Mouse (Mus musculus) MEL (cell line): ENCODE results near the gene Pygo2. TPM values are rescaled to one million over a fixed set of nuclear protein-coding genes. Genes with fewer than 3 reads are reported as not detected.

Experiments
- DNase-seq: peaks from one replicate; pipeline ENCODE4 v3.0.0; 2011; ENCODE audit warnings: low read depth, low spot score
- H3K27ac ChIP-seq: 2 replicates; pipeline ENCODE4 v1.5.1; 2012; ENCODE audit warnings: low read depth, mild to moderate bottlenecking, control low read depth, low read length, moderate library complexity; ENCODE audit not compliant: control insufficient read depth
- H3K27me3 ChIP-seq, 2 experiments: fragments of 150-350 bp in 1 of 2; sonication (generic) in 1 of 2; 2 replicates each; pipeline ENCODE4 v1.6.1; 2012; ENCODE audit warnings: low read length in 2 of 2, mild to moderate bottlenecking in 2 of 2, improper control_type of control experiment in 1 of 2, moderate library complexity in 1 of 2; ENCODE audit not compliant: insufficient read depth in 2 of 2, control insufficient read depth in 1 of 2
- H3K36me3 ChIP-seq, 2 experiments: 2 replicates each; pipeline ENCODE4 v1.6.1; 2012 to 2014; ENCODE audit warnings: low read length in 2 of 2, improper control_type of control experiment in 1 of 2, inconsistent platforms in 1 of 2, mild to moderate bottlenecking in 1 of 2; ENCODE audit not compliant: insufficient read depth in 2 of 2, control insufficient read depth in 1 of 2
- H3K4me1 ChIP-seq, 2 experiments: fragments of 150-350 bp in 1 of 2; sonication (generic) in 1 of 2; 2 replicates each; pipeline ENCODE4 v1.6.1; 2012; ENCODE audit warnings: low read length in 2 of 2, improper control_type of control experiment in 1 of 2, mild to moderate bottlenecking in 1 of 2; ENCODE audit not compliant: insufficient read depth in 2 of 2, control insufficient read depth in 1 of 2
- H3K4me3 ChIP-seq, 2 experiments: fragments of 150-350 bp in 1 of 2; sonication (generic) in 1 of 2; 2 replicates each; pipeline ENCODE4 v1.5.1; 2012; ENCODE audit warnings: low read depth in 2 of 2, low read length in 2 of 2, mild to moderate bottlenecking in 2 of 2, moderate library complexity in 2 of 2, control low read depth in 1 of 2, improper control_type of control experiment in 1 of 2; ENCODE audit not compliant: control insufficient read depth in 1 of 2, insufficient read depth in 1 of 2
- H3K79me2 ChIP-seq: 2 replicates; pipeline ENCODE4 v1.6.1; 2012; ENCODE audit warnings: mild to moderate bottlenecking, low read length, moderate library complexity; ENCODE audit not compliant: control insufficient read depth, poor library complexity, insufficient read depth
- H3K9ac ChIP-seq: 2 replicates; pipeline ENCODE4 v1.6.1; 2012; ENCODE audit warnings: low read depth, mild to moderate bottlenecking, control low read depth, low read length, moderate library complexity; ENCODE audit not compliant: control insufficient read depth, poor library complexity, severe bottlenecking
- H3K9me3 ChIP-seq: fragments of 150-350 bp; sonication (generic); replicated peaks from 2 replicates; pipeline ENCODE4 v1.6.1; 2012; ENCODE audit warnings: mild to moderate bottlenecking, low read length, improper control_type of control experiment, moderate library complexity; ENCODE audit not compliant: insufficient read depth
- BHLHE40 ChIP-seq: IDR thresholded peaks from 2 replicates; pipeline ENCODE4 v1.6.1; 2012; ENCODE audit warnings: low read depth, mild to moderate bottlenecking, inconsistent platforms, low read length, improper control_type of control experiment, borderline replicate concordance
- CHD2 ChIP-seq: IDR thresholded peaks from 2 replicates; pipeline ENCODE4 v1.6.1; 2011; ENCODE audit warnings: low read length, improper control_type of control experiment
- CTCF ChIP-seq, 3 experiments: IDR thresholded peaks in 2 of 3; conservative IDR thresholded peaks in 1 of 3; 2 replicates each; pipeline ENCODE4 v1.5.1; 2011 to 2012; ENCODE audit warnings: low read length in 3 of 3, low read depth in 2 of 3, mild to moderate bottlenecking in 2 of 3, improper control_type of control experiment in 1 of 3, inconsistent platforms in 1 of 3, mixed read lengths in 1 of 3, moderate library complexity in 1 of 3; ENCODE audit not compliant: control insufficient read depth in 1 of 3, insufficient read depth in 1 of 3, poor library complexity in 1 of 3, severe bottlenecking in 1 of 3
- ELF1 ChIP-seq: IDR thresholded peaks from 2 replicates; pipeline ENCODE4 v1.6.1; 2014; ENCODE audit warnings: low read depth, mild to moderate bottlenecking, inconsistent platforms, low read length, improper control_type of control experiment, moderate library complexity
- ETS1 ChIP-seq: IDR thresholded peaks from 2 replicates; pipeline ENCODE4 v1.6.1; 2012; ENCODE audit warnings: low read depth, mild to moderate bottlenecking, inconsistent platforms, low read length, improper control_type of control experiment, moderate library complexity
- GABPA ChIP-seq: IDR thresholded peaks from 2 replicates; pipeline ENCODE4 v1.6.1; 2012; ENCODE audit warnings: low read depth, mild to moderate bottlenecking, inconsistent platforms, low read length, improper control_type of control experiment, moderate library complexity
- MAX ChIP-seq: IDR thresholded peaks from 2 replicates; pipeline ENCODE4 v1.6.1; 2011; ENCODE audit warnings: low read length, improper control_type of control experiment
- MAZ ChIP-seq: IDR thresholded peaks from 2 replicates; pipeline ENCODE4 v1.6.1; 2012; ENCODE audit warnings: low read depth, mild to moderate bottlenecking, inconsistent platforms, low read length, improper control_type of control experiment
- MEF2A ChIP-seq: IDR thresholded peaks from 2 replicates; pipeline ENCODE4 v1.6.1; 2014; ENCODE audit warnings: low read depth, mild to moderate bottlenecking, inconsistent platforms, low read length, improper control_type of control experiment; ENCODE audit not compliant: poor library complexity, insufficient replicate concordance, severe bottlenecking; ENCODE audit errors: extremely low read depth
- MYB ChIP-seq: IDR thresholded peaks from 2 replicates; pipeline ENCODE4 v1.6.1; 2011; ENCODE audit warnings: mild to moderate bottlenecking, low read depth, low read length, improper control_type of control experiment
- MYC ChIP-seq: IDR thresholded peaks from 2 replicates; pipeline ENCODE4 v1.6.1; 2011; ENCODE audit warnings: low read depth, mild to moderate bottlenecking, low read length, improper control_type of control experiment, moderate library complexity
- NELFE ChIP-seq: IDR thresholded peaks from 2 replicates; pipeline ENCODE4 v1.6.1; 2011; ENCODE audit warnings: low read depth, low read length, improper control_type of control experiment
- NRF1 ChIP-seq: IDR thresholded peaks from 2 replicates; pipeline ENCODE4 v1.6.1; 2014; ENCODE audit warnings: low read depth, mild to moderate bottlenecking, inconsistent platforms, low read length, improper control_type of control experiment, moderate library complexity; ENCODE audit not compliant: poor library complexity, insufficient read depth, severe bottlenecking
- POLR2AphosphoS2 ChIP-seq: IDR thresholded peaks from 2 replicates; pipeline ENCODE4 v1.6.1; 2011; ENCODE audit warnings: low read length, improper control_type of control experiment
- POLR2AphosphoS5 ChIP-seq: IDR thresholded peaks from 2 replicates; pipeline ENCODE4 v1.6.1; 2012; ENCODE audit warnings: low read depth, borderline replicate concordance, mild to moderate bottlenecking, inconsistent platforms, low read length, moderate library complexity, mixed read lengths
- RAD21 ChIP-seq: IDR thresholded peaks from 2 replicates; pipeline ENCODE4 v1.6.1; 2011; ENCODE audit warnings: mild to moderate bottlenecking, low read depth, low read length, improper control_type of control experiment
- RCOR1 ChIP-seq: IDR thresholded peaks from 2 replicates; pipeline ENCODE4 v1.6.1; 2012; ENCODE audit warnings: low read depth, mild to moderate bottlenecking, inconsistent platforms, low read length, improper control_type of control experiment
- SMC3 ChIP-seq: IDR thresholded peaks from 2 replicates; pipeline ENCODE4 v1.6.1; 2011; ENCODE audit warnings: low read depth, low read length, improper control_type of control experiment
- TAL1 ChIP-seq: IDR thresholded peaks from 2 replicates; pipeline ENCODE4 v1.6.1; 2012; ENCODE audit warnings: mild to moderate bottlenecking, inconsistent platforms, low read length, moderate library complexity, mixed read lengths
- TBP ChIP-seq: IDR thresholded peaks from 2 replicates; pipeline ENCODE4 v1.8.0; 2011; ENCODE audit warnings: low read depth, low read length, improper control_type of control experiment
- UBTF ChIP-seq: IDR thresholded peaks from 2 replicates; pipeline ENCODE4 v1.6.1; 2012; ENCODE audit warnings: low read depth, mild to moderate bottlenecking, inconsistent platforms, low read length, improper control_type of control experiment, moderate library complexity, borderline replicate concordance; ENCODE audit not compliant: insufficient read depth
- USF2 ChIP-seq, 2 experiments: IDR thresholded peaks; 2 replicates each; pipeline ENCODE4 v1.6.1; 2011 to 2012; ENCODE audit warnings: improper control_type of control experiment in 2 of 2, low read length in 2 of 2, borderline replicate concordance in 1 of 2, inconsistent platforms in 1 of 2, low read depth in 1 of 2, mild to moderate bottlenecking in 1 of 2; ENCODE audit not compliant: insufficient read depth in 1 of 2
- ZC3H11A ChIP-seq: IDR thresholded peaks from 2 replicates; pipeline ENCODE4 v1.6.1; 2012; ENCODE audit warnings: low read depth, mild to moderate bottlenecking, inconsistent platforms, low read length, improper control_type of control experiment
- ZKSCAN1 ChIP-seq: IDR thresholded peaks from 2 replicates; pipeline ENCODE4 v1.6.1; 2012; ENCODE audit warnings: low read depth, mild to moderate bottlenecking, inconsistent platforms, low read length, improper control_type of control experiment, moderate library complexity
- ZMIZ1 ChIP-seq: IDR thresholded peaks from 2 replicates; pipeline ENCODE4 v1.6.1; 2012; ENCODE audit warnings: low read depth, mild to moderate bottlenecking, inconsistent platforms, low read length, improper control_type of control experiment, moderate library complexity
- ZNF384 ChIP-seq: IDR thresholded peaks from 2 replicates; pipeline ENCODE4 v1.6.1; 2012; ENCODE audit warnings: low read depth, mild to moderate bottlenecking, inconsistent platforms, low read length, improper control_type of control experiment
- polyA plus RNA-seq, 2 experiments: library from polyadenylated mRNA; stranded (reverse) in 1 of 2; unstranded in 1 of 2; fragments of >175 nt in 1 of 2; fragments of >200 nt in 1 of 2; gene quantifications; 2 replicates each; pipeline versions ENCODE4 v1.2.1 to v1.2.4; 2012; ENCODE audit warnings: low replicate concordance in 2 of 2, low read depth in 1 of 2; ENCODE audit not compliant: insufficient read length in 2 of 2, insufficient read depth in 1 of 2, missing spikeins in 1 of 2
- total RNA-seq: library from RNA; depleted of rRNA; stranded (reverse); fragments of 300-350 nt; gene quantifications from 2 replicates; pipeline ENCODE4 v1.2.3, GENCODE M21; 2012

The Pygo2 gene
- total and polyA plus RNA-seq, 3 experiments = 50.3 to 61.1 TPM; not detected in 1

DNA sequence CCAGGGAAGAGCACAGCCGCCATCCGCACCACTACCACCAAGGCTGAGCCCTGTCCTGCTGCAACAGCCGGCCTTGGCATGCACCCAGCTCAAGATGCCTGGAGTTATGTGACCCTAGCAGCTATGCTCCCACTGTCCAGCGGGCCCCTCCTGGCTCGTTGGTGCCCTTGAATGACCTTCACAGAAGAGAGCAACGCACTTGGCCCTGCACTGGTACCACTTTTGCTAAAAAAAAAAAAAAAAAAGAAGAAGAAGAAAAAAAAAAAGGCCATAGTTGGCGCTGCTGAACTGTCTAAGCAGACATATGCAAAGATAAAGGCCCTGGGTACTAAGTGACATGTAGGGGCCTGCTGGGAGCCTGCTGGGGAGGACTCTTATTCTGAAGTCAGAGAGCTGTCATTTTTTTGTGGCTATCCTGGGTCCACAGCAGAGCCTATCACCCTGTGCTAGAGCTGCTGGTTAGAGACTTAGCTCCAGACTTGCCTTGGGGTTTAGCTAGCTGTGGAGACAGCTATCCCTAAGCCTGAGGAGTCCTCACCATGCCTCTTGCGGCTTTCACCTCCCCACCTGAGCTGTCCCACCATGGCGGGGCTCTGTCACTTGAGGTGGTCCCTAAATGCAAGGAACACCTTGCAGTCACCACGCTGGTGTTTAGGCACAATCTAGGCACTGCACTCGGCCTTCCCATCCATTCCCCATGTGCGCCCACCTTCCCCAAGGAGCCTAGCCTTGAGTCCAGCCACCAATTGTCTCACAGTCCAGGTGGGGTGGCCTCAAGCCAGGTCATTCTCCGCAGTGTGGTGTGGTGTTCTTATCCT, 18.9 kb downstream of the Pygo2 start (continued):
- TF ChIP-seq POLR2AphosphoS5 (no peak), TAL1 (no peak), TBP (peak; percentile 84), ELF1 (no peak), GABPA (peak; percentile 53; the same call in 1 of the 2 replicates)

DNA sequence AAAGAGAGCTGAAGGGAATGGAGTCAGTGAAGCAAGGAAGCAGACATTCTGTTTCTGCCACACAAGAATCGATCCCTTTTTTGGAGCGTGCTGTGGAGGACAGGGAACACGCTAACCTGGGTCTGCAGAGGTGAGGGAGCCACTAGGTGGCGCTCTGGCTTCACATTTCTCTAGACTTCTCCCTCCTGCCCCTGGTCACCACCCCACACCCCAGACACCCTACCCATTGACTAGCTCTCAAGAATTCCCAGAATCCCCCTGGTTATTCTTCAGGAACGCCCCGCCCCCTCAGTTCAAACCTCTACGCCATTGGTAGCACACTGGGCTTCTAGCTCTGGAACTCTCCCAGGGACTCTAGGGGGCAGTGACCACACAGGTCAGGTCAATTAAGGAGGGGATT, 19.5 kb downstream of the Pygo2 start:
- H3K36me3 ChIP-seq = peaks cover 0 to 3% of the 10 kb centered on the region in 2 experiments; a peak in 2 of 4 replicates
- DNase-seq = peak; percentile 93
- TF ChIP-seq MYC (peak; percentile 38; the same call in 1 of the 2 replicates), RAD21 (peak; percentile 89), ELF1 (no peak), ZMIZ1 (no peak), NRF1 (no peak), CHD2 (no peak), ETS1 (peak; percentile 7; the same call in 1 of the 2 replicates), ZC3H11A (peak; percentile 74), CTCF (IDR thresholded peaks at IDR 0.05 in 2 of 3, conservative IDR thresholded peaks at IDR 0.05 in 1 of 3; ENCODE audit: control insufficient read depth in 1 of 3, insufficient read depth in 1 of 3, low read depth in 2 of 3, low read length in 3 of 3, poor library complexity in 1 of 3, severe bottlenecking in 1 of 3) (peak; percentile 94 to 99 (median 98)), SMC3 (peak; percentile 73), UBTF (no peak), ZNF384 (peak; percentile 46; the same call in 1 of the 2 replicates)

DNA sequence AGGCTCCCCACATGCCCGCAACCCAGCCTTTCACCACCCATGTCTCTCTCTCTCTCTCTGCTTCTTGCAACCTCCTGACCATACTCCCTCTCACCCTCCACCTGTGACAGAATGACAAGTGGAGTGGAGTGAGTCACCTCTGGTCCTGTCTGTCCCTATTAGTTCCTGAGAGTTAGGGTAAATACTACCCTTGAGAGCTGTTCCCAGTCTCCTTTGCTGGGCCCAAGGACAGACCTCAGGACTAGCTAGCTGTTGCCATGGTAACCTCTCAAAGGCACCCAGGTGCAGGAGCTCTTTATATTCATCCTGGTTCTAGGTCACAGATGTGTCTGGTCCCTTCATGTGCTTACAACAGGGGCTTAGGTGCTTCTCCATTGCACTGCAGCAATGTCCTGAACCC, 21.9 kb downstream of the Pygo2 start:
- H3K36me3 ChIP-seq = peaks cover 0 to 3% of the 10 kb centered on the region in 2 experiments; a peak in 2 of 4 replicates
- H3K9me3 ChIP-seq = no peaks in the 10 kb centered on the region
- no peak overlapping the region for H3K9ac ChIP-seq
- H3K79me2 ChIP-seq = no peaks in the 10 kb centered on the region
- DNase-seq = no peak
- no peak overlapping the region for H3K27ac ChIP-seq
- no peaks in the 10 kb centered on the region for H3K27me3 ChIP-seq
- H3K4me1 ChIP-seq = peaks cover 0 to 15% of the 10 kb centered on the region in 2 experiments; a peak in 3 of 4 replicates
- H3K4me3 ChIP-seq = no peak overlapping the region
- no peak for TF ChIP-seq MEF2A
- no peak for TF ChIP-seq NELFE
- TF ChIP-seq NRF1 = no peak
- TF ChIP-seq RCOR1 = no peak
- no peak for TF ChIP-seq MAZ
- TF ChIP-seq UBTF = no peak
- no peak for TF ChIP-seq RAD21
- TF ChIP-seq CHD2 = no peak
- TF ChIP-seq ZKSCAN1 = no peak
- TF ChIP-seq MAX = no peak
- TF ChIP-seq POLR2AphosphoS2 = no peak
- no peak for TF ChIP-seq BHLHE40
- TF ChIP-seq POLR2AphosphoS5 = no peak
- TF ChIP-seq ZMIZ1 = no peak
- TF ChIP-seq MYB = no peak
- no peak for TF ChIP-seq TBP
- TF ChIP-seq USF2 (IDR thresholded peaks at IDR 0.05; ENCODE audit: borderline replicate concordance in 1 of 2, insufficient read depth in 1 of 2, low read depth in 1 of 2, low read length in 2 of 2) = no peak
- TF ChIP-seq ETS1 = no peak

More for the DNA sequence above, 19.5 kb downstream of the Pygo2 start:
- H3K27me3 ChIP-seq = no peaks in the 10 kb centered on the region
- H3K79me2 ChIP-seq = no peaks in the 10 kb centered on the region
- no peaks in the 10 kb centered on the region for H3K9me3 ChIP-seq
- peak overlapping the region; percentile 59 for H3K27ac ChIP-seq
- H3K4me3 ChIP-seq = peak overlapping the region; percentile 33 to 43
- peaks cover 0 to 8% of the 10 kb centered on the region in 2 experiments; a peak in 2 of 4 replicates for H3K4me1 ChIP-seq
- peak overlapping the region; percentile 50 for H3K9ac ChIP-seq
